Mouse (Mus musculus) spleen, adult 2 months (tissue): Measurements from ENCODE around the gene Fam32a. TPM values are rescaled to one million over a fixed set of nuclear protein-coding genes. Genes with fewer than 3 reads are reported as not detected.

Experiments used
- DNase-seq, 2 experiments: peaks; one replicate each; pipeline versions ENCODE4 v3.0.0 to v3.0.0-alpha.2; 2012 to 2021; ENCODE audit warnings: low spot score in 2 of 2, low read depth in 1 of 2
- H3K27ac ChIP-seq: fragments of 200-500 bp; 2 replicates; pipeline ENCODE4 v1.5.1; 2012; ENCODE audit warnings: low read length, inconsistent platforms; ENCODE audit not compliant: insufficient read depth
- H3K27me3 ChIP-seq: fragments of 200-500 bp; 2 replicates; pipeline ENCODE4 v1.6.1; 2012; ENCODE audit warnings: mild to moderate bottlenecking, moderate library complexity, low read length, inconsistent platforms; ENCODE audit not compliant: control insufficient read depth, insufficient read depth
- H3K36me3 ChIP-seq: fragments of 200-500 bp; 2 replicates; pipeline ENCODE4 v1.6.1; 2012; ENCODE audit warnings: mild to moderate bottlenecking, low read length, inconsistent platforms; ENCODE audit not compliant: control insufficient read depth, insufficient read depth
- H3K4me1 ChIP-seq: fragments of 200-500 bp; 2 replicates; pipeline ENCODE4 v1.6.1; 2011; ENCODE audit warnings: inconsistent platforms; ENCODE audit not compliant: control insufficient read depth, insufficient read depth, insufficient read length
- H3K4me3 ChIP-seq: fragments of 200-500 bp; 2 replicates; pipeline ENCODE4 v1.5.1; 2011; ENCODE audit warnings: mild to moderate bottlenecking, inconsistent platforms; ENCODE audit not compliant: insufficient read depth, insufficient read length; ENCODE audit errors: extremely low read depth
- CTCF ChIP-seq: fragments of 200-500 bp; IDR thresholded peaks from 2 replicates; pipeline ENCODE4 v1.5.1; 2011; ENCODE audit warnings: mild to moderate bottlenecking, inconsistent platforms; ENCODE audit not compliant: insufficient read depth, insufficient read length, insufficient replicate concordance; ENCODE audit errors: extremely low read depth
- POLR2A ChIP-seq: fragments of 200-500 bp; IDR thresholded peaks from 2 replicates; pipeline ENCODE4 v1.6.1; 2011; ENCODE audit warnings: low read depth, low read length, inconsistent platforms
- WGBS: fragments of 180-500 bp; shearing (Covaris S2); methylation state at CpG from one replicate; pipeline ENCODE4 v1.1.7; 2018; 5-methylcytosine and 5-hydroxymethylcytosine counted together
- polyA plus RNA-seq: library from polyadenylated mRNA; depleted of rRNA; stranded (reverse); fragments of >200 nt; gene quantifications from 2 replicates; pipeline ENCODE4 v1.2.3, GENCODE M21; 2012

Gene Fam32a
- polyA plus RNA-seq, 1 experiment = 31.3 TPM

- Histone ChIP-seq H3K4me3 (no peak overlapping the region), H3K27me3 (no peaks in the 10 kb centered on the region), H3K4me1 (peaks cover 25% of the 10 kb centered on the region), H3K27ac (peak overlapping the region; percentile 36; the same call in 1 of the 2 replicates), H3K36me3 (no peaks in the 10 kb centered on the region)
- 49% methylated on average over 2 of the region's 2 CpGs for whole genome bisulfite sequencing
- TF ChIP-seq CTCF (peak; percentile 83; the same call in 1 of the 2 replicates), POLR2A (no peak)
- DNase-seq = peak in 1 of 2 experiments; percentile 67
These were observed 4.5 kb upstream of the Fam32a start for GRCm38 (mm10) chr8:72215060-72215459.

- 8% methylated on average over 1 of the region's 1 CpGs for WGBS
- H3K4me1 ChIP-seq = peaks cover 24% of the 10 kb centered on the region
- H3K27ac ChIP-seq = peak overlapping the region; percentile 89
- peak; percentile 47 to 52 for DNase-seq
- TF ChIP-seq CTCF (no peak), POLR2A (no peak)
- no peaks in the 10 kb centered on the region for H3K27me3 ChIP-seq
- no peaks in the 10 kb centered on the region for H3K36me3 ChIP-seq
- no peak overlapping the region for H3K4me3 ChIP-seq
These were observed 3.7 kb upstream of the Fam32a start for GRCm38 (mm10) chr8:72215871-72216270.

GRCm38 (mm10) chr8:72218781-72219540 is 569 bp upstream of the Fam32a start:
- H3K4me3 ChIP-seq = no peak overlapping the region
- no peak overlapping the region for H3K27ac ChIP-seq

GRCm38 (mm10) chr8:72220758-72221157 is 1.2 kb downstream of the Fam32a start:
- H3K4me3 ChIP-seq = no peak overlapping the region
- WGBS = 69% methylated on average over 4 of the region's 4 CpGs
- DNase-seq = no peak

More at GRCm38 (mm10) chr8:72218781-72219540, 569 bp upstream of the Fam32a start:
- no peaks in the 10 kb centered on the region for H3K27me3 ChIP-seq
- H3K4me1 ChIP-seq = peaks cover 18% of the 10 kb centered on the region
- WGBS = 73% methylated on average over 10 of the region's 10 CpGs
- no peak for TF ChIP-seq CTCF
- TF ChIP-seq POLR2A = no peak
- DNase-seq = no peak
- H3K36me3 ChIP-seq = peaks cover 9% of the 10 kb centered on the region

GRCm38 (mm10) chr8:72222656-72223055 is 3.1 kb downstream of the Fam32a start:
- Histone ChIP-seq H3K4me1 (no peaks in the 10 kb centered on the region; the same call in 1 of the 2 replicates), H3K27me3 (no peaks in the 10 kb centered on the region)
- DNase-seq = no peak

More at GRCm38 (mm10) chr8:72220758-72221157, 1.2 kb downstream of the Fam32a start:
- no peak for TF ChIP-seq POLR2A
- TF ChIP-seq CTCF = no peak
- peaks cover 11% of the 10 kb centered on the region for H3K36me3 ChIP-seq
- H3K27ac ChIP-seq = no peak overlapping the region
- H3K27me3 ChIP-seq = no peaks in the 10 kb centered on the region
- peaks cover 8% of the 10 kb centered on the region for H3K4me1 ChIP-seq

GRCm38 (mm10) chr8:72239499-72240402 is 20.2 kb downstream of the Fam32a start, which contains the start of gene Ap1m1:
Gene Ap1m1, plus strand, starts transcription at chr8:72240018.
- H3K4me3 ChIP-seq = peak within 1 kb of the TSS; percentile 94
- WGBS = under 1% methylated on average over 54 of the region's 54 CpGs
- peak; percentile 22 for TF ChIP-seq POLR2A
- peak; percentile 47; the same call in 1 of the 2 replicates for TF ChIP-seq CTCF
- DNase-seq = peak; percentile 98 to 99
- H3K36me3 ChIP-seq = peaks cover 4% of the 10 kb centered on the region; the same call in 1 of the 2 replicates
- peak within 1 kb of the TSS; percentile 100 for H3K27ac ChIP-seq
- no peaks in the 10 kb centered on the region for H3K27me3 ChIP-seq
- peaks cover 9% of the 10 kb centered on the region; the same call in 1 of the 2 replicates for H3K4me1 ChIP-seq

More at GRCm38 (mm10) chr8:72222656-72223055, 3.1 kb downstream of the Fam32a start:
- 88% methylated on average over 5 of the region's 5 CpGs for WGBS
- Histone ChIP-seq H3K4me3 (no peak overlapping the region), H3K27ac (no peak overlapping the region), H3K36me3 (peaks cover 11% of the 10 kb centered on the region)
- no peak for TF ChIP-seq CTCF
- TF ChIP-seq POLR2A = no peak
